Mouse (Mus musculus) thymus, adult 2 months (tissue): ENCODE results near the gene Tmem218. TPM values are rescaled to one million over a fixed set of nuclear protein-coding genes. Genes with fewer than 3 reads are reported as not detected.

Source experiments
- DNase-seq: peaks from one replicate; pipeline ENCODE4 v3.0.0; 2021
- H3K27ac ChIP-seq: fragments of 200-500 bp; 2 replicates; pipeline ENCODE4 v1.5.1; 2012; ENCODE audit warnings: low read length, control low read depth; ENCODE audit not compliant: control insufficient read depth, insufficient read depth
- H3K27me3 ChIP-seq: fragments of 200-500 bp; 2 replicates; pipeline ENCODE4 v1.6.1; 2012; ENCODE audit warnings: mild to moderate bottlenecking, low read length, moderate library complexity, mixed read lengths; ENCODE audit not compliant: control insufficient read depth, insufficient read depth
- H3K36me3 ChIP-seq: fragments of 200-500 bp; 2 replicates; pipeline ENCODE4 v1.6.1; 2012; ENCODE audit warnings: mild to moderate bottlenecking, low read length, moderate library complexity; ENCODE audit not compliant: control insufficient read depth, insufficient read depth
- H3K4me1 ChIP-seq: fragments of 200-500 bp; replicated peaks from 2 replicates; pipeline ENCODE4 v1.6.1; 2012; ENCODE audit warnings: low read length; ENCODE audit not compliant: control insufficient read depth, insufficient read depth
- H3K4me3 ChIP-seq: fragments of 200-500 bp; 2 replicates; pipeline ENCODE4 v1.5.1; 2012; ENCODE audit warnings: mild to moderate bottlenecking, low read length, control low read depth, moderate library complexity; ENCODE audit not compliant: control insufficient read depth, insufficient read depth
- CTCF ChIP-seq: fragments of 200-500 bp; IDR thresholded peaks from 2 replicates; pipeline ENCODE4 v1.5.1; 2012; ENCODE audit warnings: mild to moderate bottlenecking, control low read depth, low read length, moderate library complexity, borderline replicate concordance; ENCODE audit not compliant: control insufficient read depth, poor library complexity, insufficient read depth; ENCODE audit errors: extremely low read depth
- POLR2A ChIP-seq: fragments of 200-500 bp; IDR thresholded peaks from 2 replicates; pipeline ENCODE4 v1.6.1; 2012; ENCODE audit warnings: mild to moderate bottlenecking, low read length, control low read depth, moderate library complexity; ENCODE audit not compliant: control insufficient read depth, poor library complexity, insufficient read depth; ENCODE audit errors: extremely low read depth
- WGBS: fragments of 180-500 bp; shearing (Covaris S2); methylation state at CpG from one replicate; pipeline ENCODE4 v1.1.7; 2018; 5-methylcytosine and 5-hydroxymethylcytosine counted together
- polyA plus RNA-seq: library from polyadenylated mRNA; depleted of rRNA; stranded (reverse); fragments of >200 nt; gene quantifications from 2 replicates; pipeline ENCODE4 v1.2.3, GENCODE M21; 2012

Tmem218 gene
- polyA plus RNA-seq, 1 experiment: 2.9 TPM

GRCm38 (mm10) chr9:37245404-37245803 is 37.4 kb downstream of the Tmem218 start:
- no peaks in the 10 kb centered on the region; the same call in 1 of the 2 replicates for H3K36me3 ChIP-seq
- H3K27me3 ChIP-seq: no peaks in the 10 kb centered on the region
- no peak overlapping the region for H3K4me3 ChIP-seq
- H3K27ac ChIP-seq: peak overlapping the region; percentile 96
- 2% methylated on average over 2 of the region's 2 CpGs for WGBS
- H3K4me1 ChIP-seq: peaks cover 58% of the 10 kb centered on the region
- no peak for DNase-seq
- no peak for TF ChIP-seq CTCF
- TF ChIP-seq POLR2A: no peak

GRCm38 (mm10) chr9:37245810-37246209 is 37.8 kb downstream of the Tmem218 start:
- WGBS: 96% methylated on average over 1 of the region's 1 CpGs
- H3K4me1 ChIP-seq: peaks cover 60% of the 10 kb centered on the region
- H3K4me3 ChIP-seq: no peak overlapping the region
- no peaks in the 10 kb centered on the region; the same call in 1 of the 2 replicates for H3K36me3 ChIP-seq
- no peak for DNase-seq
- TF ChIP-seq CTCF (no peak), POLR2A (no peak)
- H3K27ac ChIP-seq: peak overlapping the region; percentile 96
- H3K27me3 ChIP-seq: no peaks in the 10 kb centered on the region

GRCm38 (mm10) chr9:37247429-37247828 is 39.4 kb downstream of the Tmem218 start:
- Histone ChIP-seq H3K36me3 (no peaks in the 10 kb centered on the region), H3K4me1 (peaks cover 58% of the 10 kb centered on the region), H3K4me3 (no peak overlapping the region), H3K27ac (peak overlapping the region; percentile 57; the same call in 1 of the 2 replicates), H3K27me3 (no peaks in the 10 kb centered on the region)
- DNase-seq: peak; percentile 39
- TF ChIP-seq CTCF (no peak), POLR2A (no peak)

GRCm38 (mm10) chr9:37248381-37248906 is 40.4 kb downstream of the Tmem218 start:
- no peak for TF ChIP-seq POLR2A
- 0 out of 2 replicates have a peak, but pooled peaks have one; percentile 49 for TF ChIP-seq CTCF
- 77% methylated on average over 3 of the region's 3 CpGs for WGBS
- H3K36me3 ChIP-seq: no peaks in the 10 kb centered on the region
- H3K27ac ChIP-seq: peak overlapping the region; percentile 70
- DNase-seq: peak; percentile 45
- peaks cover 56% of the 10 kb centered on the region for H3K4me1 ChIP-seq
- no peaks in the 10 kb centered on the region for H3K27me3 ChIP-seq
- no peak overlapping the region for H3K4me3 ChIP-seq

- no peak for DNase-seq
- H3K4me3 ChIP-seq: no peak overlapping the region
- H3K27ac ChIP-seq: no peak overlapping the region
- TF ChIP-seq CTCF: no peak
- TF ChIP-seq POLR2A: no peak
- H3K27me3 ChIP-seq: no peaks in the 10 kb centered on the region
- H3K4me1 ChIP-seq: peaks cover 47% of the 10 kb centered on the region
- H3K36me3 ChIP-seq: no peaks in the 10 kb centered on the region
- WGBS: 97% methylated on average over 3 of the region's 3 CpGs
These were observed 42.0 kb downstream of the Tmem218 start for GRCm38 (mm10) chr9:37249976-37250375.

- WGBS: 92% methylated on average over 6 of the region's 6 CpGs
These were observed 42.6 kb downstream of the Tmem218 start for GRCm38 (mm10) chr9:37250631-37251030.

GRCm38 (mm10) chr9:37254531-37255110 is 46.6 kb downstream of the Tmem218 start:
- H3K4me3 ChIP-seq: peak overlapping the region; percentile 91

More at GRCm38 (mm10) chr9:37250631-37251030, 42.6 kb downstream of the Tmem218 start:
- DNase-seq: no peak
- H3K36me3 ChIP-seq: no peaks in the 10 kb centered on the region
- H3K27ac ChIP-seq: no peak overlapping the region
- H3K4me1 ChIP-seq: peaks cover 41% of the 10 kb centered on the region
- TF ChIP-seq POLR2A (no peak), CTCF (no peak)
- H3K4me3 ChIP-seq: no peak overlapping the region
- H3K27me3 ChIP-seq: no peaks in the 10 kb centered on the region

More at GRCm38 (mm10) chr9:37254531-37255110, 46.6 kb downstream of the Tmem218 start:
- Histone ChIP-seq H3K36me3 (no peaks in the 10 kb centered on the region), H3K4me1 (peaks cover 18% of the 10 kb centered on the region), H3K27ac (peak overlapping the region; percentile 97), H3K27me3 (no peaks in the 10 kb centered on the region)
- TF ChIP-seq CTCF (no peak), POLR2A (no peak)
- no peak for DNase-seq
- WGBS: 56% methylated on average over 6 of the region's 6 CpGs
